Mouse (Mus musculus) kidney, postnatal 36 days (tissue): ENCODE results near the gene Srebf1.

ENCODE experiments used
- DNase-seq, 2 experiments: peaks; one replicate each; pipeline ENCODE4 v3.0.0; 2021 to 2022; ENCODE audit warnings: mixed read lengths in 2 of 2

The Srebf1 gene

GRCm38 (mm10) chr11:60222469-60223236, at the start of gene Srebf1:
TSS of gene Srebf1 (minus strand) at chr11:60222581.
- peak; percentile 81 to 92 for DNase-seq

GRCm38 (mm10) chr11:60268563-60268962, 46.2 kb upstream of the Srebf1 start:
- peak in 1 of 2 experiments; percentile 51 for DNase-seq

GRCm38 (mm10) chr11:60265271-60265985, 43.0 kb upstream of the Srebf1 start:
- peak; percentile 18 to 42 for DNase-seq

- no peak for DNase-seq
These were observed 42.3 kb upstream of the Srebf1 start for GRCm38 (mm10) chr11:60264651-60265050.

- no peak for DNase-seq
These were observed 40.0 kb upstream of the Srebf1 start for GRCm38 (mm10) chr11:60262396-60262795.

GRCm38 (mm10) chr11:60260743-60261142, 38.4 kb upstream of the Srebf1 start:
- no peak for DNase-seq

- no peak for DNase-seq
These were observed 35.3 kb upstream of the Srebf1 start for GRCm38 (mm10) chr11:60257696-60258095.

GRCm38 (mm10) chr11:60256713-60257112, 34.3 kb upstream of the Srebf1 start:
- DNase-seq: no peak

GRCm38 (mm10) chr11:60256176-60256681, 33.8 kb upstream of the Srebf1 start:
- peak; percentile 53 to 58 for DNase-seq

GRCm38 (mm10) chr11:60255639-60256038, 33.3 kb upstream of the Srebf1 start:
- DNase-seq: no peak

- no peak for DNase-seq
These were observed 32.8 kb upstream of the Srebf1 start for GRCm38 (mm10) chr11:60255181-60255580.

GRCm38 (mm10) chr11:60254308-60254707, 31.9 kb upstream of the Srebf1 start:
- no peak for DNase-seq

GRCm38 (mm10) chr11:60253546-60253945, 31.2 kb upstream of the Srebf1 start:
- DNase-seq: peak in 1 of 2 experiments; percentile 20

- peak; percentile 58 to 72 for DNase-seq
These were observed 28.7 kb upstream of the Srebf1 start for GRCm38 (mm10) chr11:60250971-60251643.

- DNase-seq: no peak
These were observed 27.5 kb upstream of the Srebf1 start for GRCm38 (mm10) chr11:60249885-60250284.

- no peak for DNase-seq
These were observed 26.4 kb upstream of the Srebf1 start for GRCm38 (mm10) chr11:60248596-60249404.

GRCm38 (mm10) chr11:60247753-60248550, 25.6 kb upstream of the Srebf1 start:
- DNase-seq: no peak

- no peak for DNase-seq
These were observed 23.7 kb upstream of the Srebf1 start for GRCm38 (mm10) chr11:60246077-60246476.

GRCm38 (mm10) chr11:60244503-60245143, 22.2 kb upstream of the Srebf1 start:
- DNase-seq: no peak

- peak in 1 of 2 experiments; percentile 40 for DNase-seq
These were observed 18.1 kb upstream of the Srebf1 start for GRCm38 (mm10) chr11:60240509-60240908.

- no peak for DNase-seq
These were observed 13.0 kb upstream of the Srebf1 start for GRCm38 (mm10) chr11:60235351-60235750.
